Mouse (Mus musculus): ENCODE measurements around the gene Myo15b. TPM values are rescaled to one million over a fixed set of nuclear protein-coding genes. Genes with fewer than 3 reads are reported as not detected.
"Not testable (repeated sequence)": the region's sequence is repeated elsewhere in the genome, so short reads cannot be mapped to it uniquely, and the experiment has no call there.

The Myo15b gene
- polyA plus RNA-seq, 1 experiment from 2014 or later, result 44.8 TPM

DNA sequence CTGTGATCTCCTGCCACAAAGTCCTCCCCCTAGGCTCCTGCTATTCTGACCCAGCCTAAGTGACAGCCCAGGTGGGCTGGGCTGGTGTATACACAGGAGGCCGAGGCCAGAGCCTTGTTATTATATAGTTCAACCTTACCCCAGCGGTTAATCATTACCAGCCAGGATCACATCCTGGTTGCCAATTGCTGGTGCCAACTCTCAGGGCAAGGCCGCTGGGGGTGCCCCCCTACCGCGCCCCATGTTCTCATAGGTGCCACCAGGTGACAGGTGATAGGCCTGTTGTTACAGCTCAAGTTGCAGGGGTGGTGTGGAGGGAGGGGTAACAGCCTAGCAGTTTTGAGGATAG lies 14.3 kb upstream of the Myo15b start:
- 72% methylated on average over 5 of the region's 5 CpGs for WGBS
- Histone ChIP-seq H3K9me3 (ENCODE audit: control insufficient read depth, low read length) (peaks cover 8% of the 10 kb centered on the region; the same call in 1 of the 2 replicates), H3K9ac (ENCODE audit: low read length) (no peak overlapping the region), H3K4me1 (replicated peaks; ENCODE audit: control insufficient read depth, insufficient read depth, low read length) (peaks cover 36% of the 10 kb centered on the region), H3K27ac (ENCODE audit: low read depth) (peak overlapping the region; percentile 43; the same call in 1 of the 2 replicates), H3K4me3 (ENCODE audit: low read depth, low read length) (no peak overlapping the region), H3K36me3 (ENCODE audit: control insufficient read depth, insufficient read depth, low read length) (peaks cover 23% of the 10 kb centered on the region), H3K27me3 (replicated peaks; ENCODE audit: control insufficient read depth, insufficient read depth, low read length) (no peaks in the 10 kb centered on the region), H3K4me2 (ENCODE audit: low read length) (no peak overlapping the region)
- DNase-seq (ENCODE audit: low spot score) (no peak), ATAC-seq (replicated peaks; ENCODE audit: low FRiP score, low TSS enrichment, low read depth) (peak; percentile 78)

DNA sequence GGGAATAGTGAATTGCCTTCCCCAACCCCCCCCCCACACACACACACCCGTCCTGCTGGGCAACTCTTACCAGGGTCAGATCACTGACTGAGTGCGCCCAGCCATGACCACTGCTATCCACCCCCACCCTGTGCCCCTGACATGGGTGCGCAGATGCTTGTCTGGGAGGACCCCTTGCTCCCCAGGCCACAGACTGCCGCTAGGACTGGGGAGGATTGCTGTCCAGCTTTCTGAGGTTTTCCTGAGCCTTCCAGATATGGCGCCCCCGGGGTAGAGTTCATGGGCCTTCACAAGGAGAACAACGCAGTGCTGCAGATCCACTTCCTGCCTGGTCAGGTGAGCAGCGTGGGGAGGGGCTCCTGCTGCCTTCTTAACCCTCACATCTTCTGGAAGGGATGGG lies 14.0 kb upstream of the Myo15b start:
- DNase-seq (ENCODE audit: low spot score), result no peak
- H3K4me3 ChIP-seq (ENCODE audit: low read depth, low read length), result no peak overlapping the region
- H3K9me3 ChIP-seq (ENCODE audit: control insufficient read depth, low read length), result peaks cover 8% of the 10 kb centered on the region; the same call in 1 of the 2 replicates
- H3K4me1 ChIP-seq (replicated peaks; ENCODE audit: control insufficient read depth, insufficient read depth, low read length), result peaks cover 33% of the 10 kb centered on the region
- whole genome bisulfite sequencing, result 62% methylated on average over 8 of the region's 8 CpGs
- peak; percentile 16; the same call in 1 of the 2 replicates for ATAC-seq (replicated peaks; ENCODE audit: low FRiP score, low TSS enrichment, low read depth)
- H3K27me3 ChIP-seq (replicated peaks; ENCODE audit: control insufficient read depth, insufficient read depth, low read length), result no peaks in the 10 kb centered on the region
- H3K27ac ChIP-seq (ENCODE audit: low read depth), result peak overlapping the region; percentile 43
- H3K9ac ChIP-seq (ENCODE audit: low read length), result no peak overlapping the region
- H3K4me2 ChIP-seq (ENCODE audit: low read length), result no peak overlapping the region
- H3K36me3 ChIP-seq (ENCODE audit: control insufficient read depth, insufficient read depth, low read length), result peaks cover 23% of the 10 kb centered on the region

DNA sequence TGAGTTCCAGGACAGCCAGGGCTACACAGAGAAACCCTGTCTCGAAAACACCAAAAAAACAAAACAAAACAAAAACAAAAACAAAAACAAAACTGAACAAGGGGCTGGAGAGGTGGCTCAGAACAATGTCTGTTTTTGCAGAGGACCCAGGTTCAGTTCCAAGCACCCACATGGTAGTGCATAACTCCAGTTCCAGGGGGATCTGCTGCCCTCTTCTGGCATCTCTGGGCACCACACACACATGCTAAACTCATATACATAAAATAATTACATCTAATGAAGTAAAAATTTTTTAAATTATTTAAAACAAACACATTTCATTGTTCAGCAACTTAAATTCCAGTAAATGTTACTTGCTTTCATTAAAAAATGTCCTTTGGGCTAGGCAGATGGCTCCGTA lies 12.4 kb upstream of the Myo15b start:
- ATAC-seq (replicated peaks; ENCODE audit: low FRiP score, low TSS enrichment, low read depth), result no peak
- Histone ChIP-seq H3K27me3 (replicated peaks; ENCODE audit: control insufficient read depth, insufficient read depth, low read length) (no peaks in the 10 kb centered on the region), H3K4me2 (ENCODE audit: low read length) (no peak overlapping the region), H3K27ac (ENCODE audit: low read depth) (no peak overlapping the region), H3K36me3 (ENCODE audit: control insufficient read depth, insufficient read depth, low read length) (peaks cover 34% of the 10 kb centered on the region), H3K9ac (ENCODE audit: low read length) (no peak overlapping the region), H3K4me3 (ENCODE audit: low read depth, low read length) (no peak overlapping the region), H3K4me1 (replicated peaks; ENCODE audit: control insufficient read depth, insufficient read depth, low read length) (peaks cover 22% of the 10 kb centered on the region), H3K9me3 (ENCODE audit: control insufficient read depth, low read length) (peaks cover 8% of the 10 kb centered on the region; the same call in 1 of the 2 replicates)
- no peak for DNase-seq (ENCODE audit: low spot score)
- WGBS, result 98% methylated on average over 2 of the region's 2 CpGs

DNA sequence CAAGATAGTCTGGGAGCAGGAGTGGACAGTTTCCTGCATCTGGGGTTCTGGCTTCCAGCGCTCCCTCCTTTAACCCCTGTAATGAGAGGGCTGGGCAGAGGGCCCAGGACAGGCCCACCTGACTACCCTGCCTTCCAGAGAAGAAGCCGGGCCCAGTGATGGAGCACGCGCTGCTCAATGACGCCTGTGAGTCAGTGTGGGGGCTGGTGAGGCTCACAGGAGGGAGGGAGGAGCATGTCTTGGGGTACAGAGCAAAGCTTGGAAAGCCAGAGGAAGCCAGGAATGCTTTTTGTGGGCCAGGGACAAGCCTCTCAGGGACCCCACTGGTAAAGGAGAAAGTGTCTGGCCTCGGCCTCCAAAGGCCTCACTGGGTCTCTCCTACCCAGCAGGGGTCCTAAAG lies 3.5 kb upstream of the Myo15b start:
- DNase-seq (ENCODE audit: low spot score) (no peak), ATAC-seq (replicated peaks; ENCODE audit: low FRiP score, low TSS enrichment, low read depth) (no peak)
- peaks cover 21% of the 10 kb centered on the region for H3K27me3 ChIP-seq (replicated peaks; ENCODE audit: control insufficient read depth, insufficient read depth, low read length)
- H3K9me3 ChIP-seq (ENCODE audit: control insufficient read depth, low read length), result 0 out of 2 replicates have a peak, but pooled peaks cover 5% of the 10 kb centered on the region
- H3K4me1 ChIP-seq (replicated peaks; ENCODE audit: control insufficient read depth, insufficient read depth, low read length), result peaks cover 6% of the 10 kb centered on the region
- H3K4me2 ChIP-seq (ENCODE audit: low read length), result no peak overlapping the region
- WGBS, result 86% methylated on average over 6 of the region's 6 CpGs
- H3K4me3 ChIP-seq (ENCODE audit: low read depth, low read length), result no peak overlapping the region
- H3K36me3 ChIP-seq (ENCODE audit: control insufficient read depth, insufficient read depth, low read length), result peaks cover 34% of the 10 kb centered on the region; the same call in 1 of the 2 replicates
- H3K27ac ChIP-seq (ENCODE audit: low read depth), result no peak overlapping the region
- H3K9ac ChIP-seq (ENCODE audit: low read length), result no peak overlapping the region

DNA sequence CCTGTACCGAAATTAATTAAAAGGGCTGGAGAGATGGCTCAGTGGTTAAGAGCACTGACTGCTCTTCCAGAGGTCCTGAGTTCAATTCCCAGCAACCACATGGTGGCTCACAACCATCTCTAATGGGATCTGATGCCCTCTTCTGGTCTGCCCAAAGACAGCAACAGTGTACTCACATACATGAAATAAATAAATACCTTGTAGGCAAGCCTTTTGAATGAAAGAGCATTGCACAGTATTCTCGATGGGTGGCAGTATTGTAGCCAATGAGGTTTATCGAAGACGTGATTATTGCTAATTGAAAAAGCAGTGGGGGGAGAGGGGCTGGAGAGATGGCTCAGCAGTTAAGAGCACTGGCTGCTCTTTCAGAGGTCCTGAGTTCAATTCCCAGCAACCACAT lies 1.1 kb upstream of the Myo15b start:
- H3K27me3 ChIP-seq (replicated peaks; ENCODE audit: control insufficient read depth, insufficient read depth, low read length), result peaks cover 40% of the 10 kb centered on the region
- not testable (repeated sequence) for H3K9me3 ChIP-seq (ENCODE audit: control insufficient read depth, low read length); H3K27ac ChIP-seq (ENCODE audit: low read depth); DNase-seq (ENCODE audit: low spot score); ATAC-seq (replicated peaks; ENCODE audit: low FRiP score, low TSS enrichment, low read depth); H3K4me1 ChIP-seq (replicated peaks; ENCODE audit: control insufficient read depth, insufficient read depth, low read length); H3K9ac ChIP-seq (ENCODE audit: low read length); H3K4me3 ChIP-seq (ENCODE audit: low read depth, low read length); H3K4me2 ChIP-seq (ENCODE audit: low read length)
- WGBS, result 94% methylated on average over 4 of the region's 4 CpGs
- 0 out of 2 replicates have a peak, but pooled peaks cover 17% of the 10 kb centered on the region for H3K36me3 ChIP-seq (ENCODE audit: control insufficient read depth, insufficient read depth, low read length)

DNA sequence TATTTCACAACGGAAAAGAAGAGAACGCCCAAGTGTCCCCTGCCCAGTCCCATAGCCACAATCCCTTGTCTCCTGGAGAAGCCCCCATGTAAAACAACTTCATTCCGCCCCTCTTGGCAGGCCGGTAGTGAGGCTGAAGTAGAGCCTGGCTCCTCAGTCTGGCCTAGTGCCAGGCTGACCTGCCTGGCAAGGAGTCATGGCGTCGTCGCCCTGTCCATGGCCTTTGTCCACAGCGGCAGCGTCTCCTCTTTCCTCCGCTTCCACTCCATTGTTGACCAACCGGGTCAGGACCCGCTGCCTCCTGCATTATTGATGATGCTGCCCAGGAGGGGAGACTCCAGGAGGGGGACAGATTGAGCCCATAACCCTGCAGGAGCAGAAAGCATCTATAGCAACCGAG lies 270 bp upstream of the Myo15b start:
- Histone ChIP-seq H3K9me3 (ENCODE audit: control insufficient read depth, low read length) (0 out of 2 replicates have a peak, but pooled peaks cover 5% of the 10 kb centered on the region), H3K4me1 (replicated peaks; ENCODE audit: control insufficient read depth, insufficient read depth, low read length) (peaks cover 6% of the 10 kb centered on the region), H3K36me3 (ENCODE audit: control insufficient read depth, insufficient read depth, low read length) (0 out of 2 replicates have a peak, but pooled peaks cover 13% of the 10 kb centered on the region), H3K27me3 (replicated peaks; ENCODE audit: control insufficient read depth, insufficient read depth, low read length) (peaks cover 40% of the 10 kb centered on the region), H3K9ac (ENCODE audit: low read length) (no peak overlapping the region), H3K4me2 (ENCODE audit: low read length) (no peak overlapping the region), H3K4me3 (ENCODE audit: low read depth, low read length) (no peak overlapping the region), H3K27ac (ENCODE audit: low read depth) (no peak overlapping the region)
- no peak for DNase-seq (ENCODE audit: low spot score)
- 68% methylated on average over 13 of the region's 13 CpGs for WGBS
- no peak for ATAC-seq (replicated peaks; ENCODE audit: low FRiP score, low TSS enrichment, low read depth)

DNA sequence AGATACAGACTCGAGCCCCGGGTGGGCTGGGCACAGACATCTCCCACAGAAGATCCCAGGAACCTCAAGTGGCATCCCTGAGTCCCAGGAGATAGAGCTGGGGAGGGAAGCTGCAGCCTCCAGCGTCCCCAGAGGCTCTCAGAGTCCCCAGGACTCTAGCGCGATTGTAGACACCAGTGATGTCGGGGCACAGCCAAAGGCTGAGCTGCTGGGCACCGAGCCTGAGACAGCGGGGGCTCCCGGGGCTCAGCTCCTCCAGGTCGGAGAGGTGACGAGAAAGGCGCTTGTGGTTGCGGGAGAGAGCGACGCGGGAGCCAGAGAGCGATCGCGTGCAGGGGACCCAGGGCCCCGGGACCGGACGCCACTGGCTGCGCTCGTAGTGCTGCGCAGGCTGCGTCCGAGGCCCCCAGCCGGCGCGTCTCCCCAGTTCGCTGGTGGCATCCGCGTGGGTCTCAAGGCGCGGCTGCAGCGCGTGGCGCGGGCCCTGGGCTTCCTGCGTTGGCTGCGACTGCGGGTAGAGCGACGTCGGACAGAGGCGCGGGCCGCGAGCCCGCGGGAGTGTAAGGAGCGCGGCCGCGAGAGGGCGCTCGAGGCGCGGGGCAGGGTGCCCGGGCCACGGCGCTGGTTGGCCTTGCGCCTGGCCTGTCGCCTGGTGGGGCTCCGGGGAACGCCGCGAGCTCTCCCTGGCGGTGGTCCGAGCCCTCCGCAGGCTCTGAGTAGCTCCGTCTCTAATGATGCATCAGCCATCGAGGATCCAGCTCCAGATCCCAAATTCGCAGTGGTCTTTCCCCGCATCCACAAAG lies 1.1 kb downstream of the Myo15b start:
- Histone ChIP-seq H3K9ac (ENCODE audit: low read length) (peak overlapping the region; percentile 11; the same call in 1 of the 2 replicates), H3K4me2 (ENCODE audit: low read length) (peak overlapping the region; percentile 59)

DNA sequence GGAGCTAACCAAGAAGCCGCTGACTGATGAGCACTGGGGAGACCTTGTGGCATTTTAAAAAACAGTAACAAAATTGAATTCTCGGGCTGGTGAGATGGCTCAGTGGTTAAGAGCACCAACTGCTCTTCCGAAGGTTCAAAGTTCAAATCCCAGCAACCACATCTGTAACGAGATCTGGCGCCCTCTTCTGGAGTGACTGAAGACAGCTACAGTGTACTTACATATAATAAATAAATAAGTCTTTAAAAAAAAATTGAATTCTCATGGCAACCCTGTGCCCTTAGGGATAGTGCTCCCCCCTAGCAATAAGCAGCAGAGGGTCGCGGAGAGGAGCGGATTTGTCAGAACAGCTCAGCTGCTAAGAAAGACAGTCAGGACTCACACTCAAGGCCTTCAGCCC lies 5.7 kb downstream of the Myo15b start:
- Histone ChIP-seq H3K27ac (ENCODE audit: low read depth) (no peak overlapping the region), H3K9me3 (ENCODE audit: control insufficient read depth, low read length) (no peaks in the 10 kb centered on the region), H3K4me1 (replicated peaks; ENCODE audit: control insufficient read depth, insufficient read depth, low read length) (peaks cover 4% of the 10 kb centered on the region), H3K4me2 (ENCODE audit: low read length) (no peak overlapping the region), H3K27me3 (replicated peaks; ENCODE audit: control insufficient read depth, insufficient read depth, low read length) (peaks cover 25% of the 10 kb centered on the region), H3K4me3 (ENCODE audit: low read depth, low read length) (no peak overlapping the region), H3K36me3 (ENCODE audit: control insufficient read depth, insufficient read depth, low read length) (no peaks in the 10 kb centered on the region), H3K9ac (ENCODE audit: low read length) (no peak overlapping the region)
- no peak for ATAC-seq (replicated peaks; ENCODE audit: low FRiP score, low TSS enrichment, low read depth)
- WGBS, result 81% methylated on average over 8 of the region's 8 CpGs
- no peak for DNase-seq (ENCODE audit: low spot score)

More for the DNA sequence above, 1.1 kb downstream of the Myo15b start:
- no peak overlapping the region for H3K27ac ChIP-seq (ENCODE audit: low read depth)
- H3K36me3 ChIP-seq (ENCODE audit: control insufficient read depth, insufficient read depth, low read length), result 0 out of 2 replicates have a peak, but pooled peaks cover 3% of the 10 kb centered on the region
- peak overlapping the region; percentile 35 for H3K4me3 ChIP-seq (ENCODE audit: low read depth, low read length)
- H3K9me3 ChIP-seq (ENCODE audit: control insufficient read depth, low read length), result 0 out of 2 replicates have a peak, but pooled peaks cover 5% of the 10 kb centered on the region
- ATAC-seq (replicated peaks; ENCODE audit: low FRiP score, low TSS enrichment, low read depth) (peak; percentile 86), DNase-seq (ENCODE audit: low spot score) (peak; percentile 88)
- H3K4me1 ChIP-seq (replicated peaks; ENCODE audit: control insufficient read depth, insufficient read depth, low read length), result peaks cover 6% of the 10 kb centered on the region
- 2% methylated on average over 66 of the region's 75 CpGs for WGBS
- peaks cover 40% of the 10 kb centered on the region for H3K27me3 ChIP-seq (replicated peaks; ENCODE audit: control insufficient read depth, insufficient read depth, low read length)
